Mouse (Mus musculus) midbrain, postnatal 0 days (tissue): ENCODE data around the gene Zc3h12c. TPM values are rescaled to one million over a fixed set of nuclear protein-coding genes. Genes with fewer than 3 reads are reported as not detected.

ENCODE experiments used
- ATAC-seq: fragments of 200-750 bp; cut with Nextera tagmentation; 2 replicates; pipeline ENCODE4 v1.8.0; 2017; ENCODE audit warnings: moderate number of reproducible peaks, mild to moderate bottlenecking, moderate TSS enrichment, moderate library complexity; ENCODE audit not compliant: low FRiP score
- DNase-seq: peaks from one replicate; pipeline ENCODE4 v3.0.0-alpha.2; 2015; ENCODE audit warnings: low spot score
- H3K27ac ChIP-seq: fragments of 300-500 bp; sonication (generic); 2 replicates; pipeline ENCODE4 v1.5.1; 2014; ENCODE audit warnings: low read depth, mild to moderate bottlenecking, low read length, mixed read lengths
- H3K27me3 ChIP-seq: fragments of 300-500 bp; sonication (generic); 2 replicates; pipeline ENCODE4 v1.6.1; 2014; ENCODE audit warnings: low read length, control low read depth, mixed read lengths; ENCODE audit not compliant: insufficient read depth
- H3K36me3 ChIP-seq: fragments of 300-500 bp; sonication (generic); 2 replicates; pipeline ENCODE4 v1.6.1; 2014; ENCODE audit warnings: low read length, control low read depth, mixed read lengths; ENCODE audit not compliant: insufficient read depth
- H3K4me1 ChIP-seq: fragments of 300-500 bp; sonication (generic); 2 replicates; pipeline ENCODE4 v1.6.1; 2014; ENCODE audit warnings: mild to moderate bottlenecking, control low read depth, antibody characterized with exemption, low read length, mixed read lengths; ENCODE audit not compliant: insufficient read depth
- H3K4me2 ChIP-seq: fragments of 300-500 bp; sonication (generic); 2 replicates; pipeline ENCODE4 v1.6.1; 2014; ENCODE audit warnings: low read depth, mild to moderate bottlenecking, low read length, mixed read lengths; ENCODE audit not compliant: poor library complexity, severe bottlenecking
- H3K4me3 ChIP-seq: fragments of 300-500 bp; sonication (generic); 2 replicates; pipeline ENCODE4 v1.5.1; 2014; ENCODE audit warnings: low read depth, mild to moderate bottlenecking, low read length, moderate library complexity
- H3K9ac ChIP-seq: fragments of 300-500 bp; sonication (generic); replicated peaks from 2 replicates; pipeline ENCODE4 v1.6.1; 2014; ENCODE audit warnings: mild to moderate bottlenecking, low read length, moderate library complexity, mixed read lengths; ENCODE audit not compliant: poor library complexity, severe bottlenecking
- H3K9me3 ChIP-seq: fragments of 300-500 bp; sonication (generic); 2 replicates; pipeline ENCODE4 v1.6.1; 2016; ENCODE audit warnings: low read length, control low read depth
- CTCF ChIP-seq: IDR thresholded peaks from 2 replicates; pipeline ENCODE4 v1.5.1; 2016; ENCODE audit warnings: antibody characterized with exemption, mild to moderate bottlenecking
- WGBS: fragments of 180-500 bp; shearing (Covaris S2); extraction: QIAGEN DNeasy Blood & Tissue Kit; methylation state at CpG from one replicate; pipeline ENCODE4 v1.1.7; 2014; 5-methylcytosine and 5-hydroxymethylcytosine counted together
- polyA plus RNA-seq: library from polyadenylated mRNA; unstranded; fragments of >200 nt; fragmentation: Nextera tagmentation; extraction: Ambion mirVana; gene quantifications from 2 replicates; pipeline ENCODE4 v1.2.1, GENCODE M21; 2015
- total RNA-seq: library from RNA; depleted of rRNA; stranded (reverse); fragments of >200 nt; gene quantifications from 2 replicates; pipeline ENCODE4 v1.2.3, GENCODE M21; 2014

The Zc3h12c gene
- total and polyA plus RNA-seq, 2 experiments from 2014 or later, result 3.4 to 13.4 TPM

DNA sequence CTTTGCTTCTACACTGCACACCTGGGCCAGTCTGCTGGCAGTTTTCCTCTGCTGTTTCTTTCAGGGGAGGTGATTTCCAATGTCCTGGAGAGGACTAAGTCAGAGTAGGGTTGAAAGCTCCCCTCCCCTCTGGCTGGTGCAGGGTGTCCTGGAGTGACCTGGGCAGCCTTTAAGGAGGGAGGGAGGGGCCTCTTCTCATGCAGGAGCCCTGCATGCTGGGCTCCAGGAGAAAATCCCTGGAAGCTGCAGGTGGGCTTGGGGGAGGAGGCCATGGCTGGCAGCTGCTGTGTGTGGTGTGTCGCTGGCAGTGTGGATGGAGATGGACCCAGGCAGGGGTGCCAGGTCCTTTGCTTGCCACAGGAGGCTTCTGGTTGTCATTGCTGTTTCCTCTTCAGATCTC lies 71.0 kb downstream of the Zc3h12c start:
- H3K4me1 ChIP-seq, result no peaks in the 10 kb centered on the region
- DNase-seq, result no peak
- no peak for TF ChIP-seq CTCF
- no peaks in the 10 kb centered on the region for H3K36me3 ChIP-seq
- no peak overlapping the region for H3K4me2 ChIP-seq
- no peaks in the 10 kb centered on the region for H3K9me3 ChIP-seq
- H3K4me3 ChIP-seq, result no peak overlapping the region
- 11% methylated on average over 1 of the region's 1 CpGs for WGBS
- no peaks in the 10 kb centered on the region for H3K27me3 ChIP-seq
- no peak overlapping the region for H3K9ac ChIP-seq
- no peak overlapping the region for H3K27ac ChIP-seq
- ATAC-seq, result no peak

DNA sequence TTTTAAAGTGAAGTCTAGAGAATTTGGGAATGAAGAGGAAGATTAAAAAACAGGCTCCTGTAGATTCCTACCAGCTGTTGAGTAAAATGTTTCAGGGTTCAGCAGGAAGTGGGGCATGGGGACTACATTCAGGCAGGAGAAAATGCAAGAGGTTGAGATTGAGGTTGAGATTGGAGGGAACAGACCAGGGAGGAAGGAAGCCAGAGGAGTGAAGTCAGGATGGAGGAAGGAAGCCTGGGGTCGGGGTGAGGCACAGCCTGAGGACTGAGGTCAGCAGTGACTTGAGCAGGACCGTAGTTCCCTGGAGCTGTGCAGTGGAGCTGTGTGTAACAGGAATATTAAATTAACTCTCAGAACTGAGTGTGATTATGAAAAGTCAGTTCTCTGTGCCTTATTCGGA lies 72.7 kb downstream of the Zc3h12c start:
- 78% methylated on average over 3 of the region's 3 CpGs for WGBS
- no peak for DNase-seq
- Histone ChIP-seq H3K27ac (no peak overlapping the region), H3K9me3 (no peaks in the 10 kb centered on the region), H3K4me1 (no peaks in the 10 kb centered on the region), H3K9ac (no peak overlapping the region), H3K4me2 (no peak overlapping the region), H3K4me3 (no peak overlapping the region), H3K36me3 (no peaks in the 10 kb centered on the region), H3K27me3 (no peaks in the 10 kb centered on the region)
- TF ChIP-seq CTCF, result no peak
- no peak for ATAC-seq

DNA sequence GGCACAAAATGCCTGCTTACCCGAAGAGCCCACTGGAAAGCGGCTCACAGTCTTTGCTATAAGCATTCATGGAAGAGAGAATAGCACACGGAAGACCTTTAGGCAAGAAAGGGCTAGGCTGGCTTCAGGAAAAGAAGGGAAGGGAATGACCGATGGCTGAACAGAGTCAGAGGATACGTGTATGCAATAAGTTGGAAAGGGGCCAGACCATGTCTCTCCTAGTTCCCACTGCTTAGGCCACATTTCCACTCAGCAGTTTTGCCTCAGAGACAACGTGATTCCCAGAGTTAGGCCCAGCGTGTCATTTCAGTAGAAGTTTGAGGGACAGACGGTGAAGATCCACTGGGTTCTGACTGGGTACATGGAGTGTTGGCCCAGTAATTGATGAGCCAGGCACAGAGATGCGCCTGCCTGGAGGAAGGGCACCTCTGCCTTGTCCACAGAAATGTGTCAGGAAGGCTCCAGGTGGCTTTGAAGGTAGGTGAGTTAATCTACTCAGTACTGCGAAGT lies 73.8 kb downstream of the Zc3h12c start:
- 85% methylated on average over 10 of the region's 10 CpGs for WGBS
- ATAC-seq, result no peak
- DNase-seq, result no peak

DNA sequence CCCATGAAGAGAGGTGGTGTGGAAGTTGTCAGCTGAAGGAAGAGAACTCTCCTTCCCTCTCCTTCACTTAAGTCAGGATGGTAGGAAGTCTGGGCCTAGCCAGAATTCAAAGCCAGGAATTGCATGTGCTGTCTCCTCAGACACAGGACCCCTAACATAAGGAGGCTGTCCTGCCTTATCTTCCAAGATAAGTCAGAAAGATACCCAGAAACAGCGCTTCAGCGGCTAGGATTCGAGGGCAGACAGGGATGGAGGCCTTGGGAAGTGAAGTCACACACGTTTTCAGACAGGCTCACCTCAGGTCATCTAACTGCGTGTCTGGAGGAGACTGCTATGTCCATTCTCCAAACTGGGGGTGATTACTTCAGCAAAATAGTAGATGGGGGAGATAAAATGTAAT lies 74.4 kb downstream of the Zc3h12c start:
- Histone ChIP-seq H3K9ac (no peak overlapping the region), H3K27ac (no peak overlapping the region), H3K36me3 (peaks cover 3% of the 10 kb centered on the region; the same call in 1 of the 2 replicates), H3K9me3 (no peaks in the 10 kb centered on the region), H3K4me2 (no peak overlapping the region), H3K27me3 (no peaks in the 10 kb centered on the region), H3K4me3 (no peak overlapping the region), H3K4me1 (no peaks in the 10 kb centered on the region)
- DNase-seq, result no peak
- no peak for TF ChIP-seq CTCF
- ATAC-seq, result no peak
- 91% methylated on average over 5 of the region's 5 CpGs for WGBS

More for the DNA sequence above, 73.8 kb downstream of the Zc3h12c start:
- Histone ChIP-seq H3K4me3 (no peak overlapping the region), H3K4me2 (no peak overlapping the region), H3K27ac (no peak overlapping the region), H3K27me3 (no peaks in the 10 kb centered on the region), H3K9me3 (no peaks in the 10 kb centered on the region), H3K4me1 (no peaks in the 10 kb centered on the region), H3K9ac (no peak overlapping the region), H3K36me3 (peaks cover under 1% of the 10 kb centered on the region; the same call in 1 of the 2 replicates)
- TF ChIP-seq CTCF, result no peak

DNA sequence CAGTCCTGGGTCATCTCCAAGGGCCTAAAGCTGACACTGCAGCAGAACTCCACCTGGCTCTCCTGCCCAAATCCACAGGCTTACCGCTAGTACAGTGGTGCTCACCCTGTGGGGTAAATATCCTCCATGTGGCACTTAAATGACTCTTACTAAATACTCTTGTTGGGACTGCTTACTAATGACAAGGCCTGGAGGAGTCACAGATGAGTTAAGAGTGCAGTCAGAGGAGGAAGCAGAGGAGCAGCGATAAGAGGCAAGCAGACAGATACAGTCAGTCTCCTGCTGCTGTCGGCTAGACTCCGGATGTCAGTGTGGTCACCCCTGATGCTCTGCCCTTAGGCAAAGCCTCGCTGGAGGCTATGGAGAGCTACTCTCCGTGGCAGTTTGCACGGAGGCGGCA lies 75.3 kb downstream of the Zc3h12c start:
- no peak for ATAC-seq
- Histone ChIP-seq H3K27me3 (no peaks in the 10 kb centered on the region), H3K27ac (no peak overlapping the region), H3K4me1 (no peaks in the 10 kb centered on the region), H3K9ac (no peak overlapping the region), H3K36me3 (peaks cover 3% of the 10 kb centered on the region; the same call in 1 of the 2 replicates), H3K4me3 (no peak overlapping the region), H3K9me3 (no peaks in the 10 kb centered on the region), H3K4me2 (no peak overlapping the region)
- WGBS, result 59% methylated on average over 8 of the region's 8 CpGs
- TF ChIP-seq CTCF, result no peak
- no peak for DNase-seq

DNA sequence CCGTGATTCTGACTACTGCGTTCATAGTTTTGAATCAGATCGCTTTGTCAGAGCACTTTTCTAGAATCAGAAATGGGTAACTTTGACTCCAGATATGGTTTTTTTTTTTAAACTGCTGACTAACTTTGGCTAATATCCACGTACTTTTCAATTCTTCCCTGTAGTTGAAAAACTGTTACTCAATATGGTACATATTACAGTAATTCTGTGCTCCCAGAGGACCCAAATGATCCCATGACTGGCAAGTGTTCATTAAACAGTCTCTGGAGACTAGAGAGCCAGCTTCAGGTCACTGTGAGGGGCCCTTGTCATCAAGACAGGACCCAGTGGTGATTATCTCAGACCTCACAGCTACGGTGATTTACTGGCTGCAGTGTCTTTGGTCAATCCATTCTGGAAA lies 76.1 kb downstream of the Zc3h12c start:
- H3K4me3 ChIP-seq, result no peak overlapping the region
- no peak for TF ChIP-seq CTCF
- H3K4me1 ChIP-seq, result no peaks in the 10 kb centered on the region
- no peaks in the 10 kb centered on the region for H3K9me3 ChIP-seq
- H3K4me2 ChIP-seq, result no peak overlapping the region
- peaks cover 8% of the 10 kb centered on the region; the same call in 1 of the 2 replicates for H3K36me3 ChIP-seq
- no peak overlapping the region for H3K27ac ChIP-seq
- WGBS, result 91% methylated on average over 5 of the region's 5 CpGs
- no peaks in the 10 kb centered on the region for H3K27me3 ChIP-seq
- no peak overlapping the region for H3K9ac ChIP-seq
- DNase-seq (no peak), ATAC-seq (no peak)
